Mouse (Mus musculus) midbrain, embryonic 16.5 days (tissue): Measurements from ENCODE around the gene Sulf2. TPM values are rescaled to one million over a fixed set of nuclear protein-coding genes. Genes with fewer than 3 reads are reported as not detected.

Source experiments
- ATAC-seq: fragments of 200-750 bp; cut with Nextera tagmentation; 2 replicates; pipeline ENCODE4 v1.8.0; 2017; ENCODE audit warnings: moderate TSS enrichment
- H3K27ac ChIP-seq: fragments of 300-500 bp; sonication (generic); 2 replicates; pipeline ENCODE4 v1.5.1; 2014; ENCODE audit warnings: mild to moderate bottlenecking, low read length, mixed read lengths
- H3K27me3 ChIP-seq: fragments of 300-500 bp; sonication (generic); 2 replicates; pipeline ENCODE4 v1.6.1; 2014; ENCODE audit warnings: low read depth, low read length, mixed read lengths; ENCODE audit not compliant: control insufficient read depth, insufficient read depth
- H3K36me3 ChIP-seq: fragments of 300-500 bp; sonication (generic); 2 replicates; pipeline ENCODE4 v1.6.1; 2014; ENCODE audit warnings: mild to moderate bottlenecking, low read length, moderate library complexity, mixed read lengths; ENCODE audit not compliant: control insufficient read depth, insufficient read depth
- H3K4me1 ChIP-seq: fragments of 300-500 bp; sonication (generic); 2 replicates; pipeline ENCODE4 v1.6.1; 2014; ENCODE audit warnings: mild to moderate bottlenecking, low read length, mixed read lengths; ENCODE audit not compliant: control insufficient read depth, insufficient read depth
- H3K4me2 ChIP-seq: fragments of 300-500 bp; sonication (generic); 2 replicates; pipeline ENCODE4 v1.6.1; 2014; ENCODE audit warnings: mild to moderate bottlenecking, low read length, mixed read lengths
- H3K4me3 ChIP-seq: fragments of 300-500 bp; sonication (generic); 2 replicates; pipeline ENCODE4 v1.5.1; 2014; ENCODE audit warnings: low read depth, mild to moderate bottlenecking, low read length, moderate library complexity, mixed read lengths
- H3K9ac ChIP-seq: fragments of 300-500 bp; sonication (generic); 2 replicates; pipeline ENCODE4 v1.6.1; 2014; ENCODE audit warnings: low read depth, low read length, mixed read lengths
- H3K9me3 ChIP-seq: fragments of 300-500 bp; sonication (generic); replicated peaks from 2 replicates; pipeline ENCODE4 v1.6.1; 2014; ENCODE audit warnings: mild to moderate bottlenecking, low read length, mixed read lengths; ENCODE audit not compliant: control insufficient read depth, poor library complexity, severe bottlenecking
- WGBS: fragments of 180-500 bp; shearing (Covaris S2); extraction: QIAGEN DNeasy Blood & Tissue Kit; methylation state at CpG from one replicate; pipeline ENCODE4 v1.1.7; 2014; 5-methylcytosine and 5-hydroxymethylcytosine counted together
- polyA plus RNA-seq: library from polyadenylated mRNA; unstranded; fragments of >200 nt; fragmentation: Nextera tagmentation; extraction: Ambion mirVana; gene quantifications from 2 replicates; pipeline ENCODE4 v1.2.1, GENCODE M21; 2015

The Sulf2 gene
- polyA plus RNA-seq, 1 experiment from 2014 or later, result 88.1 TPM

GRCm38 (mm10) chr2:166121681-166122355 lies 33.6 kb downstream of the Sulf2 start:
- Histone ChIP-seq H3K36me3 (0 out of 2 replicates have a peak, but pooled peaks cover 2% of the 10 kb centered on the region), H3K27me3 (no peaks in the 10 kb centered on the region), H3K4me3 (no peak overlapping the region), H3K9ac (no peak overlapping the region), H3K4me2 (no peak overlapping the region), H3K4me1 (no peaks in the 10 kb centered on the region), H3K27ac (no peak overlapping the region), H3K9me3 (no peaks in the 10 kb centered on the region)
- ATAC-seq, result no peak
- 85% methylated on average over 14 of the region's 14 CpGs for WGBS

DNA sequence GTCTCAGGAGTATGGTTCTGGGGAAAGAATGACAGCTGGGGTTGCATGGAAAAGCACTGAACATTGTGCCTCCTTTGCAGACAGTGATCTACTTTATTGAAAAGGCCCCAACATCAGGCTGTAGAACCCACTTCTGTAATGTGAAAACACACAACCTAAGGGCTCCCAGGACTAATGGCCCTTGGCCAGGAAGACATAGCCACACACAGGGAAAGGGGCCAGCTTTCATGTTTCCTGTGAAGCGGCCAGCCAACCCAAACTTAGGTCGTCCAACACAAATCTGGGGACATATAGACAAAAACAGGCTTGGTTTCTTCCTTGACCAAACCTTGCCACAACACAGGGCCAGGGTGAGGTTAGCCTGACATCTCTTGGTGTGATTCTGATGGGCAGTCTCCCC lies 35.5 kb downstream of the Sulf2 start:
- Histone ChIP-seq H3K4me3 (no peak overlapping the region), H3K9me3 (no peaks in the 10 kb centered on the region), H3K36me3 (0 out of 2 replicates have a peak, but pooled peaks cover 7% of the 10 kb centered on the region), H3K4me2 (no peak overlapping the region), H3K4me1 (no peaks in the 10 kb centered on the region), H3K27ac (no peak overlapping the region), H3K9ac (no peak overlapping the region), H3K27me3 (no peaks in the 10 kb centered on the region)
- ATAC-seq, result no peak
- 90% methylated on average over 2 of the region's 2 CpGs for WGBS

DNA sequence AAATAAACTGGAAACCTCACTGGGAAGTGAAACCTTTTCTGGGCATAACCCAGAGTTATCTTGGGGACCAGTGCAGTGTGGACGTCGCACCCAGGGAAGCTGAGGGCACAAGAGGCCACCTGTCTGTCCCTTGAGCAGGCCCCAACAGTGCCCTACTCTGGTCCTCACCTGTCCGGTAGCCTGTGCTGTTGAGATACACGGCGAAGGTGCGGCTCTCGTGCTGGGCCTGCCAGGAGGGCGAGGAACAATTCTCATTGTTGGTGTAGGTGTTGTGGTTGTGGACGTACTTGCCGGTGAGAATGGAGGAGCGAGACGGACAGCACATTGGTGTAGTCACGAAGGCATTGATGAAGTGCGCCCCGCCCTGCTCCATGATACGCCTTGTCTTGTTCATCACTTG lies 38.8 kb downstream of the Sulf2 start:
- Histone ChIP-seq H3K4me1 (no peaks in the 10 kb centered on the region), H3K9me3 (no peaks in the 10 kb centered on the region), H3K4me3 (no peak overlapping the region), H3K9ac (no peak overlapping the region), H3K36me3 (0 out of 2 replicates have a peak, but pooled peaks cover 7% of the 10 kb centered on the region), H3K27me3 (no peaks in the 10 kb centered on the region), H3K4me2 (no peak overlapping the region), H3K27ac (no peak overlapping the region)
- ATAC-seq, result no peak
- WGBS, result 96% methylated on average over 16 of the region's 16 CpGs

DNA sequence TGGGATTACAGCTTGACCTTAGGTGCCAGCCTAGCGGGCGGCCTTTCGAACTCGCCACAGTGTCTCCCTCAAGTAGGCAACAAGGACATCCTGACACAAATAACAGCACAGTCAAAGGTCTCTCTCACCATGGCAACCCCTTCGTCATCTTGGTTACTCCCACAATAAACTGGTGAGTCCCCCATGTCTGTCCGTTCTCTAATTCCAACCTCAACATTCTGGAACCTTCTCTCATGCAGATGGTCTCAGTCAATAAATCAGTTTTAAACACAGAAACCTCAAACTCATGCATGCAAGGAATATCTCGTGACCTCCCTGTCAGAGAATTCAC lies 39.2 kb downstream of the Sulf2 start:
- Histone ChIP-seq H3K27ac (no peak overlapping the region), H3K27me3 (no peaks in the 10 kb centered on the region), H3K4me2 (no peak overlapping the region), H3K9me3 (no peaks in the 10 kb centered on the region), H3K9ac (no peak overlapping the region), H3K36me3 (0 out of 2 replicates have a peak, but pooled peaks cover 7% of the 10 kb centered on the region), H3K4me3 (no peak overlapping the region), H3K4me1 (no peaks in the 10 kb centered on the region)
- WGBS, result 90% methylated on average over 7 of the region's 7 CpGs
- ATAC-seq, result no peak

GRCm38 (mm10) chr2:166115571-166116277 lies 39.7 kb downstream of the Sulf2 start:
- H3K36me3 ChIP-seq, result 0 out of 2 replicates have a peak, but pooled peaks cover 7% of the 10 kb centered on the region
- H3K9ac ChIP-seq, result no peak overlapping the region
- WGBS, result 90% methylated on average over 15 of the region's 15 CpGs
- ATAC-seq, result no peak
- no peaks in the 10 kb centered on the region for H3K27me3 ChIP-seq
- H3K27ac ChIP-seq, result no peak overlapping the region
- H3K9me3 ChIP-seq, result no peaks in the 10 kb centered on the region
- H3K4me1 ChIP-seq, result no peaks in the 10 kb centered on the region
- no peak overlapping the region for H3K4me3 ChIP-seq
- no peak overlapping the region for H3K4me2 ChIP-seq

DNA sequence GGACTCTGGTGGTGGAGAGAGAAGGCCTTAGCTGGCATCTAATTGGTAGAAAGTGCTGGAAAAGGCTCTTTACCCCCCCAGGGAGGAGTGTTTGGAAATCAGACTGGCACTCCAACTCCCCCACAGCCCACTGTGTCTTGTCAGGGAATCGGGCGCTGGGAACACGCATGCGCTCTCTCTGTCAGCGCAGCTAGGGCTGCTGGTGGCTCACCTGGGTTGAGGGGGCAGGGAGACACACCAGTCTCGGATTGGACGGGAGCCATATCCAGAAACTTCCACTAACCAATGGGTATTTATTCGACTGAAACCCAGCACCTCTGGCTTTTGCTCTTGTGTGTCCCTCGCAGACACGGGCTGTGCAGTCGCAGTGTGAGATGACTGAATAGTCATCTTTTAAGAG lies 42.5 kb downstream of the Sulf2 start:
- ATAC-seq, result no peak
- no peak overlapping the region for H3K4me2 ChIP-seq
- 95% methylated on average over 11 of the region's 11 CpGs for WGBS
- no peak overlapping the region for H3K4me3 ChIP-seq
- H3K27ac ChIP-seq, result no peak overlapping the region
- H3K27me3 ChIP-seq, result no peaks in the 10 kb centered on the region
- H3K9ac ChIP-seq, result no peak overlapping the region
- 0 out of 2 replicates have a peak, but pooled peaks cover 7% of the 10 kb centered on the region for H3K36me3 ChIP-seq
- no peaks in the 10 kb centered on the region for H3K9me3 ChIP-seq
- H3K4me1 ChIP-seq, result 0 out of 2 replicates have a peak, but pooled peaks cover 3% of the 10 kb centered on the region

DNA sequence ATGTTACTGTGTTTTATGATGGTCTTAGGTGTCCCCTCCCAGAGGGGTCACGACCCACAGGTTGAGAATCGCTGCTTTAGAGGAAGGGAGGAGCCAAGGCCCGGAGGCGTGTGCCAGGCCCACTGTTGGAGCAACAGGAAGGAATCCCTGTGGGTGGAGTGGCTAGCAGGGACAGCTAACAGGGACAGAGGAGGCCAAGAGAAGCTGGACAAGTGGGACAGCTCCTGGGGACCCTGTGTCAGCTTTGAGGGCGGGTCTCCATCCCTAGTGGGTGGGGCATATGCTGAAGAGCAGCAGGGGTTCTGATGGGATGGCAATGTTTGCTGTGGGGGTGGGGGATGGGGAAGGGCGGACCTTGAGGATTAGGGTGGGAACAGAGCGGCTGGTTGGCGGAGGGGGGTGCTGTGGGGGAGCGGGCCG lies 43.6 kb downstream of the Sulf2 start:
- Histone ChIP-seq H3K9me3 (no peaks in the 10 kb centered on the region), H3K9ac (no peak overlapping the region), H3K4me1 (peaks cover 5% of the 10 kb centered on the region), H3K4me2 (no peak overlapping the region), H3K36me3 (0 out of 2 replicates have a peak, but pooled peaks cover 4% of the 10 kb centered on the region), H3K27ac (no peak overlapping the region), H3K4me3 (no peak overlapping the region), H3K27me3 (no peaks in the 10 kb centered on the region)
- WGBS, result 35% methylated on average over 10 of the region's 10 CpGs
- no peak for ATAC-seq

- peaks cover 5% of the 10 kb centered on the region for H3K4me1 ChIP-seq
- H3K4me3 ChIP-seq, result no peak overlapping the region
- H3K36me3 ChIP-seq, result no peaks in the 10 kb centered on the region
- no peaks in the 10 kb centered on the region for H3K27me3 ChIP-seq
- no peak overlapping the region for H3K4me2 ChIP-seq
- no peaks in the 10 kb centered on the region for H3K9me3 ChIP-seq
- no peak overlapping the region for H3K27ac ChIP-seq
- 76% methylated on average over 2 of the region's 2 CpGs for WGBS
- ATAC-seq, result no peak
- no peak overlapping the region for H3K9ac ChIP-seq
These were observed 44.2 kb downstream of the Sulf2 start for GRCm38 (mm10) chr2:166111238-166111637.

DNA sequence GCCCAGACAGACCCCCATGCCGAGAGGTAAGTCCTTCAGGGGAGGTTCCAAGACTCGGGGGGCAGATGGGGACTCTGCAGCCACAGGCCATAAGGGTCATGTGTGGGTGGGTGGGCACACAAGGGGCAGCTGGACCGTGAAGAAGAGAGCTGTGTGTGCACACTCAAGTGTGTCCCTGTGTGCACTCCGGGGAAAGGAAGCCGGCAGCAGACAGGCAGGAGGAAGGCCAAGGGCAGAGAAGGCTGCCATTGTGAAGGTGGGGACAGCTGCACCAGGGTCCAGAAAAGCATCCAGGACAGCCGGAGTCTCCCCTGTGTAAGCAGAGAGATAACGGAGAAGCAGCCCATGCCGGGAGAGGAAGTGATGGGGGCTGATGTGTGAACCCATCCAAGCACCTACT lies 44.7 kb downstream of the Sulf2 start:
- no peaks in the 10 kb centered on the region for H3K9me3 ChIP-seq
- no peak overlapping the region for H3K4me3 ChIP-seq
- H3K4me1 ChIP-seq, result peaks cover 10% of the 10 kb centered on the region
- no peaks in the 10 kb centered on the region for H3K36me3 ChIP-seq
- no peaks in the 10 kb centered on the region for H3K27me3 ChIP-seq
- H3K27ac ChIP-seq, result no peak overlapping the region
- no peak for ATAC-seq
- H3K9ac ChIP-seq, result no peak overlapping the region
- 71% methylated on average over 8 of the region's 8 CpGs for WGBS
- H3K4me2 ChIP-seq, result no peak overlapping the region
